Mouse (Mus musculus): ENCODE results near the gene Apba1. TPM values are rescaled to one million over a fixed set of nuclear protein-coding genes. Genes with fewer than 3 reads are reported as not detected.
A peak's percentile ranks its signal among the peaks of the same experiment; 100 is the strongest.

The Apba1 gene
- total and polyA plus RNA-seq, 2 experiments, result 0.16 to 0.18 TPM

DNA sequence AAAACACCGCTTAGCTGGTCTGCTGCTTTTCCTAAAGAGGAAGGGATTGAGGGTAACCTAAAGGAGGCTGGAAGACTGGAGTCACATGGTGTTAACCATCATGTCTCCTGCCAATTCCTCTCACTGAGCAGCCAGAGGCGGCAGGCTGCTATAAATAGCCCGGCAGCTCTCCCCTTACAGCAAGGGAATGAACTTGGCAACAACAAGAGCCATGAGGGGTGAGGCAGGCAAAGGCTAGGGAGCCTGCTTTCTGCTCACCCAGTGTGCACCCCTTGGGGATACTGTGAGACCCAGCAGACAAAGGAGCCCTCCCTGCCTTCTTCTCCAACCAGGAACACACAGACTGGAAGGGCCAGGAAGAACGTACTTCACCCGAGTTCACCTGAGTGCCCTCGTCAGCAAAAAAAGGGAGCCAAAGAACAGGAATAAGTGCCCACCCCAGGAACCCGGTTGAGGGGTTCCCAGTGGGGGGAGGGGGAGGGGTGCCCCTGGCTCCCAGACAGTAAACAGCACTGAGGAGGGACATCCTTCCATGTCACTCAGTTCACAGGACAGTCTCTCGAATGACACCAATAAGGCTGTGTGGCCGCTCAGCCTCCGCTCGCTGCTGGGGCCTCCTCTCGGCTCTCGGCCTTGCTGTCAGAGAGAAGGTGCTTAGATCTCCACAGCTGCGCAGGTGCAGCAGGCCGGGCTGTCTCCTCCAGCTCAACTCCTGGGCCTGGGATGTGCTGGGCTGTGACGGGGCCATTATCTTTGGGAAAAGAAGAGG lies 214.4 kb downstream of the Apba1 start:
- Histone ChIP-seq H3K27me3 (ENCODE audit: control insufficient read depth, insufficient read depth, low read length) (no peaks in the 10 kb centered on the region), H3K9ac (ENCODE audit: low read depth, low read length) (no peak overlapping the region), H3K79me2 (ENCODE audit: control insufficient read depth, insufficient read depth, low read length) (no peaks in the 10 kb centered on the region), H3K27ac (replicated peaks; ENCODE audit: insufficient read depth, low read depth, low read length) (no peak overlapping the region), H3K36me3 (ENCODE audit: control insufficient read depth, insufficient read depth, low read length) (no peaks in the 10 kb centered on the region), H3K4me1 (ENCODE audit: control insufficient read depth, insufficient read depth, low read length) (no peaks in the 10 kb centered on the region), H3K4me3 (ENCODE audit: insufficient read depth, low read depth, low read length) (no peak overlapping the region)
- no peak for TF ChIP-seq POLR2A (IDR thresholded peaks at IDR 0.05; ENCODE audit: extremely low read depth, insufficient read depth, low read length)
- no peak for TF ChIP-seq CTCF (IDR thresholded peaks at IDR 0.05; ENCODE audit: low read depth, low read length)
- peak; percentile 5 for DNase-seq (ENCODE audit: extremely low read depth, low read depth, low spot score)
- WGBS, result 72% methylated on average over 16 of the region's 16 CpGs

DNA sequence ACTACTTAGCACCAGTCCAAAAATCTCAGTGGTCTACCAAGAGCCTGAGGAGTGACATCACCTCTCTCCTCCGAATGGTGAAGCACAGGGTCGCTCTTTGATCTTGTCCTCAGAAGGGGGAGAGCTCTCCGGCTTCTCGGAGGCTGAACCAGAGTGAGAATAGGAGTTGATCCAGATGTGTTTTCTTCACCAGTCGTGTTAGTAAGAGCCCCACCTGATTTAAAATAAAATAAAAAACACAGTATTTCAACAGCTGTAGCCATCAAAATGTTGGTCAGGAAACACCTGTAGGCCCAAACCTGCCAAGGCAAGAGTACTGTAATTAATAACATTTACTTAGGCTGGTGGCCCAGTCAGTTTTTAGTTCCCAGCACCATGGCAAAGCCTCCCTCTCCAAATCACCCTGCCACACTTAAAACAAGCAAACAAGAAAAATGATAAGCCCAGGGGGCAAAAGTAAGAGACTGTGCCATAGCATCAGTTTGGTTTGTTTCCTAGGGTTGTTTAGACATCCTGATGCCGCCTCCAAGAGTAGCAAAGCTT lies 219.3 kb downstream of the Apba1 start:
- no peaks in the 10 kb centered on the region for H3K79me2 ChIP-seq (ENCODE audit: control insufficient read depth, insufficient read depth, low read length)
- no peak overlapping the region for H3K27ac ChIP-seq (replicated peaks; ENCODE audit: insufficient read depth, low read depth, low read length)
- DNase-seq (ENCODE audit: extremely low read depth, low read depth, low spot score), result no peak
- no peak overlapping the region for H3K9ac ChIP-seq (ENCODE audit: low read depth, low read length)
- no peaks in the 10 kb centered on the region for H3K27me3 ChIP-seq (ENCODE audit: control insufficient read depth, insufficient read depth, low read length)
- 88% methylated on average over 6 of the region's 6 CpGs for WGBS
- no peaks in the 10 kb centered on the region for H3K36me3 ChIP-seq (ENCODE audit: control insufficient read depth, insufficient read depth, low read length)
- H3K4me1 ChIP-seq (ENCODE audit: control insufficient read depth, insufficient read depth, low read length), result no peaks in the 10 kb centered on the region
- TF ChIP-seq POLR2A (IDR thresholded peaks at IDR 0.05; ENCODE audit: extremely low read depth, insufficient read depth, low read length) (no peak), CTCF (IDR thresholded peaks at IDR 0.05; ENCODE audit: low read depth, low read length) (no peak)
- no peak overlapping the region for H3K4me3 ChIP-seq (ENCODE audit: insufficient read depth, low read depth, low read length)

DNA sequence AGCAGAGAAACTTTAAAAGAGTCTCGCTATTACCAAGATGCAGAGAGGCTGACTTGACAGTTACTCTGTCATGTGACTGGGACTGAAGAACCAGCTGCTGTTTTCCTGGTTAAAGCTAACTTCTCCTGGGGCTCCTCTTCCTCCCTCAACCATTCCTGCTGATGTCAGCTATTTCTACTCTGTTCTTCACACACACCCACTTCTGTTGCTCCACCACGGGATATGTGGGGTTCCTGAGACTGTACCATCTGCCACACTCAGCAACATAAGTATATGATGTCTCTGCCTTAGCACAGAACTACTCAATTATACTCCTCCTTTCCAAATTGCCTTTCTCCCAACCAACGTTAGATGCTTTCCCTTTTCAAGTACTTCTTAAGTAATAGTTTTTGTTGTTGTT lies 221.9 kb downstream of the Apba1 start:
- WGBS, result 66% methylated on average over 3 of the region's 3 CpGs
- Histone ChIP-seq H3K79me2 (ENCODE audit: control insufficient read depth, insufficient read depth, low read length) (no peaks in the 10 kb centered on the region), H3K9ac (ENCODE audit: low read depth, low read length) (no peak overlapping the region), H3K4me3 (ENCODE audit: insufficient read depth, low read depth, low read length) (no peak overlapping the region), H3K36me3 (ENCODE audit: control insufficient read depth, insufficient read depth, low read length) (no peaks in the 10 kb centered on the region), H3K27ac (replicated peaks; ENCODE audit: insufficient read depth, low read depth, low read length) (no peak overlapping the region), H3K4me1 (ENCODE audit: control insufficient read depth, insufficient read depth, low read length) (no peaks in the 10 kb centered on the region), H3K27me3 (ENCODE audit: control insufficient read depth, insufficient read depth, low read length) (no peaks in the 10 kb centered on the region)
- DNase-seq (ENCODE audit: extremely low read depth, low read depth, low spot score), result no peak
- no peak for TF ChIP-seq CTCF (IDR thresholded peaks at IDR 0.05; ENCODE audit: low read depth, low read length)
- TF ChIP-seq POLR2A (IDR thresholded peaks at IDR 0.05; ENCODE audit: extremely low read depth, insufficient read depth, low read length), result no peak

DNA sequence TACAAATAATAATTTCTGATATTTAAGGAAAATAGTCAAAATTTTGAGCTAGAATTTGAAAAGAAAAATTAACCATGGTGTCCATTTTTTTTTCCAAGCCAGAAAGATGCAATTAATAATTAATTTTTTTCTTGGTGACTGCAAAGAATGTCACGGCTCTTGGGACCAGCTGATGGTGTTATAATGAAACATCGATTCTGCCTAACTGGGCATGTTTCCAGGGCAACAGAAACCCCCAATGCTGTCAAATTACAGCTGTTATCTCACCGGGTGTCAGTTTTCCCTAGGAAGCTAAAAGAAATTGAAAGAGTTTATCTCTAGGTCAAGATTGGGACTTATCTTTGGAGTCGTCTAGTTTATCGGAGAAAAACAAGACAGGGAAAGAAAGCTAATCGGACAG lies 225.5 kb downstream of the Apba1 start:
- Histone ChIP-seq H3K27ac (replicated peaks; ENCODE audit: insufficient read depth, low read depth, low read length) (no peak overlapping the region), H3K36me3 (ENCODE audit: control insufficient read depth, insufficient read depth, low read length) (no peaks in the 10 kb centered on the region), H3K79me2 (ENCODE audit: control insufficient read depth, insufficient read depth, low read length) (no peaks in the 10 kb centered on the region), H3K27me3 (ENCODE audit: control insufficient read depth, insufficient read depth, low read length) (no peaks in the 10 kb centered on the region), H3K4me3 (ENCODE audit: insufficient read depth, low read depth, low read length) (no peak overlapping the region), H3K9ac (ENCODE audit: low read depth, low read length) (no peak overlapping the region), H3K4me1 (ENCODE audit: control insufficient read depth, insufficient read depth, low read length) (no peaks in the 10 kb centered on the region)
- 45% methylated on average over 6 of the region's 6 CpGs for WGBS
- TF ChIP-seq CTCF (IDR thresholded peaks at IDR 0.05; ENCODE audit: low read depth, low read length), result no peak
- no peak for TF ChIP-seq POLR2A (IDR thresholded peaks at IDR 0.05; ENCODE audit: extremely low read depth, insufficient read depth, low read length)
- no peak for DNase-seq (ENCODE audit: extremely low read depth, low read depth, low spot score)

DNA sequence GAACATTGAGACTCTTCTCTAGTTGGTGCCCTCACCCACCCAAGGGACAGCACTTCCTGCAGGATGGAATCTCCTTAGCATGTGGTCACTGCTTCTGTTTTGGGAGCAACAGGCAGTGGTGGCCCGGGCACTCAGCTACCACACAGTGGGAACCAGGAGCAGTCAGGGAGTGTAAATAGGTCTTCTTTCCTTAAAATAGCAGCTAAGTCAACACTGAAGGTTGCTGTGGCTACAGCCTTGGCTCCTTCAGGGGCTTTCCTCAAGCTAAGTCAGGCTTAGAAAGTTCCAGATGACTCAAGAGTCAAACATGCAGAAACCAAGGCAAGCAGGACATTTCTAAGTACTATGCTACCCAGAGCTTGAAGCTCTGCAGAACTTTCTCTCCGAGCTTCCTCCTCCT lies 228.6 kb downstream of the Apba1 start:
- no peaks in the 10 kb centered on the region for H3K4me1 ChIP-seq (ENCODE audit: control insufficient read depth, insufficient read depth, low read length)
- 38% methylated on average over 2 of the region's 2 CpGs for WGBS
- no peak for DNase-seq (ENCODE audit: extremely low read depth, low read depth, low spot score)

DNA sequence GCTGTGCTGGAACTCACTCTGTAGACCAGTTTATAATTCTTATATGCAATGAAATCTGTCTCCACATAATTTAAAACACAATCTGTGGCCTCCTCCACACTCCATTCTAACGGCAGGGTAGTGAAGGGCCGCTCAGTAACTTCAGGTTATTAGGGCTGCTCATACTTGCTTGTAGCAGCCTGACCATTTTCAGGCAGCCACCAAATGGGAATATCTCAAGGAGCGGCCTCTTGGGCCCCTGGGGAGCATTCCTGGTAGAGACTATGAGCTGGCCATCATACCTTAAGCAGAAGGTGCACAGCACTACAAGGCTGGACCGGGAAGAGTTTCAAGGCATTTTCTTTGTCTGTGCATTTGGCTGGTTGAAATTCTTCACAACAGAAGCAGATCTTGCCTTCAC lies 229.5 kb downstream of the Apba1 start:
- no peaks in the 10 kb centered on the region for H3K79me2 ChIP-seq (ENCODE audit: control insufficient read depth, insufficient read depth, low read length)
- no peak overlapping the region for H3K27ac ChIP-seq (replicated peaks; ENCODE audit: insufficient read depth, low read depth, low read length)
- H3K4me1 ChIP-seq (ENCODE audit: control insufficient read depth, insufficient read depth, low read length), result no peaks in the 10 kb centered on the region
- H3K4me3 ChIP-seq (ENCODE audit: insufficient read depth, low read depth, low read length), result no peak overlapping the region
- no peak overlapping the region for H3K9ac ChIP-seq (ENCODE audit: low read depth, low read length)
- no peak for DNase-seq (ENCODE audit: extremely low read depth, low read depth, low spot score)
- H3K27me3 ChIP-seq (ENCODE audit: control insufficient read depth, insufficient read depth, low read length), result no peaks in the 10 kb centered on the region
- TF ChIP-seq CTCF (IDR thresholded peaks at IDR 0.05; ENCODE audit: low read depth, low read length), result no peak
- TF ChIP-seq POLR2A (IDR thresholded peaks at IDR 0.05; ENCODE audit: extremely low read depth, insufficient read depth, low read length), result no peak
- no peaks in the 10 kb centered on the region for H3K36me3 ChIP-seq (ENCODE audit: control insufficient read depth, insufficient read depth, low read length)
- WGBS, result 92% methylated on average over 4 of the region's 4 CpGs

More for the DNA sequence above, 228.6 kb downstream of the Apba1 start:
- Histone ChIP-seq H3K27ac (replicated peaks; ENCODE audit: insufficient read depth, low read depth, low read length) (no peak overlapping the region), H3K9ac (ENCODE audit: low read depth, low read length) (no peak overlapping the region), H3K36me3 (ENCODE audit: control insufficient read depth, insufficient read depth, low read length) (no peaks in the 10 kb centered on the region), H3K27me3 (ENCODE audit: control insufficient read depth, insufficient read depth, low read length) (no peaks in the 10 kb centered on the region), H3K79me2 (ENCODE audit: control insufficient read depth, insufficient read depth, low read length) (no peaks in the 10 kb centered on the region), H3K4me3 (ENCODE audit: insufficient read depth, low read depth, low read length) (no peak overlapping the region)
- no peak for TF ChIP-seq POLR2A (IDR thresholded peaks at IDR 0.05; ENCODE audit: extremely low read depth, insufficient read depth, low read length)
- no peak for TF ChIP-seq CTCF (IDR thresholded peaks at IDR 0.05; ENCODE audit: low read depth, low read length)

All from liver, adult 2 months (tissue).